Mouse (Mus musculus): Measurements from ENCODE around the gene Ctr9. TPM values are rescaled to one million over a fixed set of nuclear protein-coding genes. Genes with fewer than 3 reads are reported as not detected.

Ctr9 gene
- polyA plus RNA-seq, 1 experiment from 2014 or later, result 33.8 TPM

DNA sequence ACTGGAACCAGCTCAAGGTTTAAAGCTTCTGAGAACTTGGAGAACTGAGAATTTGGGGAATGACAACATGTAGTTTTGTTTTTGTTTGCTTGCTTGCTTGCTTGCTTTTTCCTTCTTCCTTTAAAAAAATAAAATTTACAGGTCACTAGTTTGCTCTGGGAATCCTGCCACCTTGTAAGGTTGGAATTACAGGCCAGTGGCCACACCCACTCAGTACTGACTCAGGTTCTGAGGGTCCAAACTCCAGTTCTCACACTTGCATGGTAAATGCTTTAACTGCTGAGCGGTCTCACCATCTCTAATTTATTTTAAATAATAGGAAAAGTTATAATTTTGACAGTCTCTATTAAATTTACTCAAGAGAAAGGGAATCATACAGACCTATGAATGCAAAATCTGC lies 69.4 kb downstream of the Ctr9 start:
- Histone ChIP-seq H3K27me3 (replicated peaks; ENCODE audit: insufficient read depth, low read length) (no peaks in the 10 kb centered on the region), H3K4me3 (ENCODE audit: low read depth, low read length) (no peak overlapping the region), H3K4me1 (ENCODE audit: insufficient read depth, low read depth, low read length) (no peaks in the 10 kb centered on the region), H3K36me3 (ENCODE audit: insufficient read depth, low read length) (no peaks in the 10 kb centered on the region), H3K9me3 (ENCODE audit: low read length) (no peaks in the 10 kb centered on the region), H3K9ac (replicated peaks; ENCODE audit: low read depth) (no peak overlapping the region), H3K27ac (ENCODE audit: low read length) (no peak overlapping the region), H3K4me2 (replicated peaks; ENCODE audit: low read depth, low read length) (no peak overlapping the region)
- 98% methylated on average over 1 of the region's 1 CpGs for WGBS
- TF ChIP-seq CTCF (IDR thresholded peaks at IDR 0.05) (no peak), EP300 (IDR thresholded peaks at IDR 0.05) (no peak)
- ATAC-seq (no peak), DNase-seq (ENCODE audit: low spot score) (no peak)

Other genes starting within 250 kb of the Ctr9 start
- 31.6 and 33.8 TPM in 2 replicates for gene Rnf141, start 184.5 kb upstream of the Ctr9 start, polyA plus RNA-seq (2015; fragmentation: Nextera tagmentation; extraction: Ambion mirVana)
- gene Lyve1, start 165.7 kb upstream of the Ctr9 start, polyA plus RNA-seq (2015; fragmentation: Nextera tagmentation; extraction: Ambion mirVana), result 226 and 360 TPM in 2 replicates
- gene Mrvi1, start 46.5 kb upstream of the Ctr9 start, polyA plus RNA-seq (2015; fragmentation: Nextera tagmentation; extraction: Ambion mirVana), result 1.8 and 2.3 TPM in 2 replicates
- gene Eif4g2, start 54.1 kb downstream of the Ctr9 start, polyA plus RNA-seq (2015; fragmentation: Nextera tagmentation; extraction: Ambion mirVana), result 325 and 363 TPM in 2 replicates

Measured in lung, postnatal 0 days (tissue).